Mouse (Mus musculus) kidney, adult 10 weeks (tissue): ENCODE data around the gene Gimap9. TPM values are rescaled to one million over a fixed set of nuclear protein-coding genes. Genes with fewer than 3 reads are reported as not detected.

Experiments used
- polyA plus RNA-seq: library from polyadenylated mRNA; stranded (reverse); fragments of 350-450 nt; fragmentation: Illumina TruSeq; extraction: RNeasy Lipid Tissue Mini Kit (QIAGEN cat#74804); gene quantifications from one replicate; pipeline ENCODE4 v1.2.3, GENCODE M21; 2014; ENCODE audit warnings: low read depth, low replicate concordance

Gimap9 gene
- 44.6 TPM for polyA plus RNA-seq

DNA sequence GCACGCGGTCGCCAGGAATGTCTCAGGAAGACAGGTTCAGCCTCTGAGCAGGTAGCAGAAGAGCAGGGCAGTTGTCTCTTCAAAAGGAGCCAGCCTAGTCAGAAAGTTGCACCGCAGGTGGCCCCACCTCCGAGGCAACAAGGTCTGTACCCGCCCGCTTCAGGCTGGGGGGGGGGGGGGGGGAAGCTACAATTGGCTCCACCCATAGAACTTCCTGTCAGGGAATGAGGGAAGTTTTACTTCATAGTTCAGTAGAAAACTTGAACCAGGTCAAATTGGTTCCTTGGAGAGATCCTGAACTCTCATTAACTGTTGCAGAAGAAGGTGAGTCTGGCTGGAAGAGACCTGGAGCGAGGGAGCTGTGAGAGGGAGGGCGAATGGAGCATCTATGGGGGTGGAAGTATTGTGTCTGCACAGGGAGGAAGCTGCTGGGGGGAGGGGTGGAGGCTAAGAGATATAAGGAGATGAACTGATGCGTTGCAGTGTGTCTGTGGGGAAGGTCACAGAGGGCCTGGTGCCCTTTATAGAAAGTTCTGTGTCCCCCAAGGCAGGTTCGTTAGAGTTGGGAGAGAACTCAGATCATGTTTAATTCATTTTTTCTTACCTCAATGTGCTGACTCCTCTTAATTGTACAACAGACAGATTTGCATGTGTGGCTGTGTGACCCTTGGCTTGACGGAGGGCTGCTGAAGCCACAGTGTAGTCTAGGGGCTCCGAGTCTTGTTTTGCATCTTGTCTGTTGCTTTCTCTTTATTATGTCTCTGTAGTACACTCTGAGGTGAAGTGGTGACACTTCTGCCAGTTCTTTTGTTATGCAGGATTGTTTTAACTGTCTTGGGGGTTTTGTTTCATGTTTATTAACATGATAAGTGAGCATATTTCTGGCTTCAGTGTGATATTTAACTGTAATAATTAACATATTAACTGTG lies at the start of gene Gimap9:
Gene Gimap9, plus strand, starts transcription at position 199 of the 929 bp plus-strand sequence.

DNA sequence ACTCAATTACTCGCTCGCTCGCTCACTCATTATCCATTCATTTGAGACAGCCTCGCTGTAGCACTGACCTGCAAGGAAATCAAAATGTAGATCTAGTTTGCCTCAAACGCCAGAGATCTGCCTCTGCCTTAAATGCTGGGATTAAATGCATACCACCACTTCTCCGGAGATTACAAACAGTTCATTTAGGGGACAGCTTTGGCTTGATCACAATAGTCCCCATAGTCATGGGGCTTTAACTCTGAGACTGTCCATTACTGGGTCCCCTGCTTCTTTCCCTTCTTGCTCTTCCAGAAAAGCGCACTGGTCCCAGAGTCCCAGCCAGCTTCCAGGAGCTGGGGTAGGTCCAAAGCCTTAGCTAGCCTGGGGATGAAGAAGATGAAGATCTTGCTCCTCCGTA lies 49.5 kb upstream of the Gimap9 start, which contains the start of gene AI854703:
Gene AI854703, plus strand, starts transcription at position 301 of the 400 bp plus-strand sequence.

DNA sequence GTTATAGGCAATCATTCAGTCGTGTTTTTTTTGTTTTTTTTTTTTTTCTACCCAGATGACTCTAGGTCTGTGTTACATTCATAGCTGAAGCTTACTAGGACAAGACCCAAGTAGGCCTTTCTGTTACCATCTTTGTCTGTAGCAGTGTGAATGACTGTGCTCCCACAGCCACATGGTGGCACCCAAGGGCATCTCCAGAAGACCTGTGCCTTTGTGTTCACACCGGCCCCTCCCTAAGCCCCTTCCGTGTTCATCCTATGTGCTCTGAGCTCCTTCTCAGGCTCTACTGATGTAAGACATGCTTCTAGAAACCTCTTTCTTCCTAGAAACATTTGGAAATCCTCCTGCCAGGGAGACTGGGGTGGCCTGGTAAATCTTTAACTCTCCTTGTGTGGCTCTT lies 28.9 kb upstream of the Gimap9 start, which contains the start of gene Gimap8:
Gene Gimap8, plus strand, starts transcription at position 240 of the 400 bp plus-strand sequence.

DNA sequence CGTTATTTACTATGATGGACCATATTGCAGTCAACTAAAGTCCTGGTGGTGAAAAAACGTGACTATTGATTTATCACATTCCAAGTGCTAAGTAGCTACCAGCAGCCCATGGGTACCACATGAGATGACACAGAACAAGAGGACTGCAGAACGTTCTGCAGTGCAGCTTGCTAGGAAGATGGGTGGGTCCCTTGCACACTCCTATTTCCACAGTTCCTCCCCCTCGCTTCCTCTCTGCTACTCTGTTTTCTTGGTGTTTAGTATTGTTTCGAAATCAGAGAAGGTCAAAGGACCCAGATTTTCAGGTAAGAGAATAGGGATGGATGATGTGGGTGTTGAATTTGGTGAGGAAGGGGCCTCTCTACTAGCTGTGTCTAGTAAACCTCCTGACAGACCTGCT lies 8.4 kb downstream of the Gimap9 start, which contains the start of gene Gimap4:
Gene Gimap4, plus strand, starts transcription at position 231 of the 400 bp plus-strand sequence.

DNA sequence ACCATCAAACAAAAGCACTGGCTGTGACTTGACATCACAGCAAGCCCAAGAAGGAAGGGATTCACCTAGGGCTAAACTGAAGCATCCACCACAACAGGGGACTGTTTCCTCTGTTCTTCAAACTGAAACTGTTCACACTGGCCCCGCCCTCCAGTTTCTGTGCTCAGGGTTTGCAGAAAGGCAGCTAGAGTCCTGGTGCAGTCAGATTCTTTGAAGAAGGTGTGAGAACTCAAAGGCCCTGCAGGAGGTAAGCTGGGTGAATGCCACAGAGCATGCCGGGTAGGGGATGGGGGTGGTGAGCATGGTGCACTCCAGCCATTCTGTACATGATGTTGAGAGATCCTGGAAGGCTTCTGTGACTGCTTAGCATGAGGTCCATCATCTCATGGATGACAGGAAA lies 42.5 kb downstream of the Gimap9 start, which contains the start of the genes Gm28053 and Gimap7:
Gene Gm28053, plus strand, starts transcription at position 153 of the 400 bp plus-strand sequence.
Gene Gimap7, plus strand, starts transcription at position 167 of the 400 bp plus-strand sequence.

Other genes starting within 250 kb of the Gimap9 start
- gene Zfp467, start 230.3 kb upstream of the Gimap9 start, polyA plus RNA-seq: 15.8 TPM
- gene Sspo, start 227.9 kb upstream of the Gimap9 start, polyA plus RNA-seq: not detected
- 31.2 TPM for gene Atp6v0e2, start 138.5 kb upstream of the Gimap9 start, polyA plus RNA-seq
- 6.0 TPM for gene Lrrc61, start 121.3 kb upstream of the Gimap9 start, polyA plus RNA-seq
- gene Rarres2, start 103.3 kb upstream of the Gimap9 start, polyA plus RNA-seq: 4.4 TPM
- not detected for gene Gm45021, start 86.5 kb upstream of the Gimap9 start, polyA plus RNA-seq
- 8.8 TPM for gene Repin1, start 82.2 kb upstream of the Gimap9 start, polyA plus RNA-seq
- not detected for gene Gm44965, start 82.2 kb upstream of the Gimap9 start, polyA plus RNA-seq
- gene Zfp775, start 74.1 kb upstream of the Gimap9 start, polyA plus RNA-seq: 0.32 TPM
- gene AI854703, start 49.4 kb upstream of the Gimap9 start, polyA plus RNA-seq: 3.0 TPM
- gene Gimap8, start 28.9 kb upstream of the Gimap9 start, polyA plus RNA-seq: 46.0 TPM
- gene Gimap4, start 8.4 kb downstream of the Gimap9 start, polyA plus RNA-seq: 123 TPM
- gene Gimap6, start 32.1 kb downstream of the Gimap9 start, polyA plus RNA-seq: 57.0 TPM
- gene Gm28053, start 42.5 kb downstream of the Gimap9 start, polyA plus RNA-seq: not detected
- not detected for gene Gimap7, start 42.5 kb downstream of the Gimap9 start, polyA plus RNA-seq
- gene Gimap1, start 62.9 kb downstream of the Gimap9 start, polyA plus RNA-seq: 2.9 TPM
- gene Gimap5, start 70.1 kb downstream of the Gimap9 start, polyA plus RNA-seq: 5.1 TPM
- gene Gimap3, start 94.7 kb downstream of the Gimap9 start, polyA plus RNA-seq: 1.5 TPM
- gene Tmem176a, start 164.8 kb downstream of the Gimap9 start, polyA plus RNA-seq: 366 TPM
- gene Tmem176b, start 165.4 kb downstream of the Gimap9 start, polyA plus RNA-seq: 106 TPM
- gene Aoc1, start 196.8 kb downstream of the Gimap9 start, polyA plus RNA-seq: 2.0 TPM